Mouse (Mus musculus) gastrocnemius, postnatal 36 days (tissue): Measurements from ENCODE around the gene Def6. TPM values are rescaled to one million over a fixed set of nuclear protein-coding genes. Genes with fewer than 3 reads are reported as not detected.
"Not testable (repeated sequence)": the region's sequence is repeated elsewhere in the genome, so short reads cannot be mapped to it uniquely, and the experiment has no call there.

Experiments
- DNase-seq, 2 experiments: peaks; one replicate each; pipeline ENCODE4 v3.0.0; 2022
- intact Hi-C: fragments of 180-260 bp; cut with DNase I; formaldehyde crosslinking; loops from one replicate; pipeline ENCODE4 v1.15.1; 2025
- total RNA-seq, 2 experiments: library from RNA; stranded (reverse); gene quantifications; 2 replicates each; pipeline ENCODE4 v1.2.3; 2021

Gene Def6
- total RNA-seq, 2 experiments from 2014 or later, result 1.8 to 2.6 TPM

DNA sequence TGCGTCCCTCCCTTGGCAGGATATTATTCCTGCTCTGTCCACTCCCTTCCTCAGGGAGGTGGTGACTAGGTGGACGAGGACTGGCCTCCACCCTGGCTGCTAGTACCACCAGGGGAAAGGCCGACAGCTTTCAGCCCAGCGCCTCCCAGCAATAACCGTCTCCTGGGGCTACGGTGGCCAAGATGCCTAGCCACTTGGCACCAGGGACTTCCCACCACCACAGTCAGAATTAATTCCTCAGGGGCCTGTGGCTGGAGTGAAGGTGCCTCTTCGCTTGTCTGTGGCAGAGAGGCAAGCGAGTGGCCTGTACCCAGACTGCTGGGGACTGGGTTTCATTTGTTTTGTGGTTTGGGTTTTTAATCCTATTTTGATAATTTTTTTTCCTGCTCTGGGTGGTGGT is 2.1 kb upstream of the Def6 start:
- intact Hi-C loops, result loop anchor here (5.0 kb wide), 1 partner anchor 162 kb away; the partner anchor contains the start of gene Tulp1
- DNase-seq, result no peak

- intact Hi-C loops, result loop anchor here (5.0 kb wide), 1 partner anchor 160 kb away; the partner anchor contains the start of gene Tulp1
- DNase-seq, result no peak
Observed at GRCm38 (mm10) chr17:28207092-28207491, 486 bp upstream of the Def6 start.

GRCm38 (mm10) chr17:28208314-28208612 is 685 bp downstream of the Def6 start:
- intact Hi-C loops, result loop anchor here (5.0 kb wide), 1 partner anchor 159 kb away; the partner anchor contains the start of gene Tulp1
- DNase-seq, result no peak

DNA sequence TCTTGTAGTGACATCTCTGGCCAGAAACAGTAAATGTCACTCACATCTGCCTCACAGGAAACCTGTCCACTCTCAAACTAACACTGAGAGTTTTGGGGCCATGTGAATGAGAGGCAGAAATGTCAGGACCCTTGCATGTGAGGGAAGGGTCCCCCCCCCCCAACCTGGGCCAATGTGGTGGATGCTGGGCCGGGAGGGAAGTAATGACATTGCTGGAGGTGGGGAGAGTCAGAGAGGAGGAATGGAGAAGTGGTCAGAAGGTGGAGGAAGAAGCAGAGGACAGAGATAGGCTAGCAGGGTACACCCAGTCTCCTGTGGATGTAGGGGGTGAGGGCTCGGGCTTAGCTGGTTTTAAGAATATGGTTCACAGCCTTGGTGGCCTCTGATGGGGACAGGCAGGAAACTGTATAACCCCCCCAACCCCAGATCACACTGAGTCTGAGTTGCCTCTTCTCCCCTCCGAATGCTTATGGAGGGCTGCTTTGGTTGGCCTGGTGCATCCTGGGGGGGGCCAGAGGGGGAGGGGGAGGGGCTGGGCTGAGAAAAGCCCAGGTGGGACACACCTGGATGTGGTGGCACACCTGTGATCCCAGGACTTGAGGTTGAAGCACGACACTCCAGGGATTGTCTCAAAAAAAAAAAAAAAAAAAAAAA is 2.0 kb downstream of the Def6 start:
- intact Hi-C loops, result loop anchor here (5.0 kb wide), 1 partner anchor 158 kb away; the partner anchor contains the start of gene Tulp1
- DNase-seq, result no peak

DNA sequence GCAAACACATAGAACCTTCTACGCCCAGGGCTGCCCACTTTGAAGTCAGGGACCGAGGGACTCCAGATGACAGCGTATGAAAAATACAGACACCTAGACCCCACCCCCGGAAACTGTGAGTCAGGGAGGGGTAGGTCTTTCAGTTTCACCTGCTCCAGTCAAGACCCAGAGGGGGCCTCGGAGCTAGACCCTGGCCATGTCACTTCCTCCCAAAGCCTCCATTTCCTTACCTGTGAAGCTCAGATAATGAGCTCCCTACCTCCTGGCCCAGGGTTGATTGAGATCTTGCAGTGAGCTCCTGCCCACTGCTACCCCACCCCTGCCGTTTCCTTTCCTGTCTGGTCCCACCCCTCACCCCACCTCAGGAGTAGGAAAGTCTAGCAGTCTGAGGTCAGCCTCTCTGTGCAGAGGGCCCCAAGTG is 4.4 kb downstream of the Def6 start:
- no peak for DNase-seq
- intact Hi-C loops, result no loop called here

DNA sequence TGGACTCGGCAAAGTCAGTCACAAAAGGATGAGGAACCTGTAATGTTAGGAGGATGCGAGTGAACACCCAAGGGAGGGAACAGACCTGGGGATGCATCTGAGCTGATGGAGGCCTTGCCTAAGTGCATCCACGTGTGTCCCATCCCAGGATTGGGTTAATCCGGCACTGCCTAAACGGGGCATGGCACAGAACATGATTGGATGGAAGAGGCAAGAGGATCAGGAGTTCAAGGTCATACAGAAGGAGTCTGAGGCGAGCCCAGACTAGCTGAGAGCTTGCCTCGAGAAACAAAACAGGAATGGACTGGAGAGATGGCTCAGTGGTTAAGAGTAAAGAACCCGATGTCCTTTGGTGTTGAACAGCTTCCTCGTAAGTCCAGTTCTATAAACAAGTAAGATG is 4.8 kb downstream of the Def6 start:
- DNase-seq, result no peak
- intact Hi-C loops, result no loop called here

GRCm38 (mm10) chr17:28213236-28213635 is 5.7 kb downstream of the Def6 start:
- intact Hi-C loops, result no loop called here
- DNase-seq, result no peak

- intact Hi-C loops, result no loop called here
- no peak for DNase-seq
Observed at GRCm38 (mm10) chr17:28216791-28217190, 9.2 kb downstream of the Def6 start.

DNA sequence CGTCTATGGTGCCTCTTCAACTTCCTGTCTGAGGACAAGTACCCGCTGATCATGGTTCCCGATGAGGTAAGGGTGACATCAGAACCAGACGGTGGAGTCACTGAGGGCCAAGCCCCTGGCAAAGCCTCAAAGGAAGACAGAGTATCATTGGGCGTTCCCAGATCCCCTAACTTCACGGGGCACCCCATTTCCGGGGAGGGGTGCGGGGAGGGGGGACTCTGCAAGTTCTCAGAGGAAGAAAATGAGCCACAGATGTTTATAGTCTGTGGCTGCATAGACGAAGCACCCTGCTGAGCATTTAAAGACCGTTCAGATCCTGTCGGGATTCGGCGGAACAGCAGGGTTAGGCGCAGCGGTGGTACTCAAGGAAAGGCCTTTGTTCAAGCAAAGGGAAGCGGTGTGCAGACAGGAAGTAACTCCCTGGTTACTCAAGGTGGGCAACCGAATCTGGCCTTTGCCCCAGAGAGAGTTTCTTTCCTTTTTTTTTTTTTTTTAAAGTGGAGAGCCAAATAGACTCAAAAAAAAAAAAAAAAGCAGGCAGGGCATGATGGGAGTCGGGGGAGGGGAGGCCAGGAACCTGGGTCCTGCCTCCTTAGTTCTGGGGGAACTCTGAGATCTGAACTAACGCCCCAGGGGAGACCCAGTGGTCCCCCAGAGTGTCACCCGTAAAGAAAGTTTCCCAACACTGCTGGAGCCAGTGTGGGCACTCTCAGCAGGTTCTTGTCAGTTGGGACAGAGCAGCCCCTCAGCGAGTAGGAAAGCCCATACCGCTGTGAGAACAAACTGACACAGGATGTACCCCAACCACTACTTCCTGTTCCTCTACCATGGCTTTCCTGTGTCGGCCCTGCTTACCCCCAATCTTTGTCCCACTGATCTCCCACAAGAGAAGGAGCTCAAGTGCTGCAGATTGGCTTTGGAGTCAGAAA is 10.4 kb downstream of the Def6 start:
- peak in 1 of 2 experiments; percentile 7 for DNase-seq
- intact Hi-C loops, result no loop called here

DNA sequence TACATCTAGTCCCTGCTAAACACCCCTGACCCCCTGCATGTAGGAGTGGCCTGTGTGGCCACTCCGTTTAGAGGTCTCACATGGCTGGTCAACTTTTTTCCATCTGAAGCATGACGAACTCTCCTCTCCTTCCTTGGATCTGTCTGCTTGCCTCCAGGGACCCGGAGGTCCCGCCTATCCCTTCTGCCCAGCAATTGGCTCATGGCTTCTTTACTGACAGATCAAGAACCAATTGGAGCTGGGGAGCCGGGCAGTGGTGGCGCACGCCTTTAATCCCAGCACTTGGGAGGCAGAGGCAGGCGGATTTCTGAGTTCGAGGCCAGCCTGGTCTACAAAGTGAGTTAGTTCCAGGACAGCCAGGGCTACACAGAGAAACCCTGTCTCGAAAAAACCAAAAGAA is 14.9 kb downstream of the Def6 start:
- DNase-seq, intact Hi-C loops: not testable (repeated sequence)

DNA sequence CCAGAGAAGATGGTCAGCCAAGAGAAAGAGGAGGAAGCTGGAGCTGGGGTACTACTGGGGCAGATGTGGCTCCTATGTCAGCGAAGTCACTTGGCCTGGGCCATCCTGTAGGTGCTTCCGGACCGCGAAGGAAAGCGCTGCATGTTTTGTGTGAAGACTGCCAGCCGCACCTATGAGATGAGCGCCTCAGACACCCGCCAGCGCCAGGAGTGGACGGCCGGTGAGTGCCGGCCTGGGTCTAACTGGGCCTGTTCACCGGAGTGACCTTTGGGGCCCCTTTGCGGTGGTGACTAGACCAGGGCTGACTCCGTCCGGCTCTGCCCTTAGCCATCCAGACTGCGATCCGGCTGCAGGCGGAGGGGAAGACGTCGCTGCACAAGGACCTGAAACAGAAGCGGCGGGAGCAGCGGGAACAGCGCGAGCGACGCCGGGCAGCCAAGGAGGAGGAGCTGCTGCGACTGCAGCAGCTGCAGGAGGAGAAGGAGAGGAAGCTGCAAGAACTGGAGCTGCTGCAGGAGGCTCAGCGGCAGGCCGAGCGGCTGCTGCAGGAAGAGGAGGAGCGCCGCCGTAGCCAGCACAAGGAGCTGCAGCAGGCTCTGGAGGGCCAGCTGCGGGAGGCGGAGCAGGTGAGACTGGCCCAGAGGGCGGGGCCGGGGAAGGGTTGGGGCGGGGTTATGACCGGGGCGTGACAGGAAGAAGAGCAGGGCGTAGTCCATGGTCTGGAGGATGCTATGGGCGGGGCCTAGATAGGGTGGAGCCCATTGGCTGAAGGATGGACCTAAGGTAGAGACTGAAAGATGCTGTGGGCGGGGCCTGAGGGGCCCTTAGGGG is 16.2 kb downstream of the Def6 start:
- peak; percentile 87 to 92 for DNase-seq
- intact Hi-C loops, result no loop called here

DNA sequence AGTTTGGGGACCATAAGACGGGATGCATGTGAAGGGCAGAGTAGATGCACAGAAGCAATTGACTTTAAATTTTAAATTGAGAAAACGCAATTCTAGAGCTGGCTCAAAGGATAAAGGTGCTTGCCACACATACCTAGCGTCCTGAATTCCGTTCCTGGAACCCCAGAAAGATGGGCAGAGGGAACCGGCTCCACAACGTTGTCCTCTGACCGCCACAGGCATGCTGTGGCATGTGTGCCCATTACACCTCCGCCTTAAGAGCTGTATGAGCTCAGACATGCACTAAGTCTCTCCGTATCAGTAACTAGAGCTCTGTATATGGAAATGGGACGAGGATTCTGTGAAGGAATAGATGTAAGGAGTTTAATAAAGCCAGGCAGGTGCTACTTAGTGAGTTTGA is 17.0 kb downstream of the Def6 start:
- DNase-seq, result no peak
- intact Hi-C loops, result loop anchor here (5.0 kb wide), 1 partner anchor 143 kb away; the partner anchor contains the start of gene Tulp1

GRCm38 (mm10) chr17:28226014-28226413 is 18.4 kb downstream of the Def6 start:
- DNase-seq, result peak; percentile 82 to 88
- intact Hi-C loops, result loop anchor here (1.0 to 5.0 kb wide), 2 partner anchors 82 to 141 kb away; partner anchors contain the start of gene Tulp1

GRCm38 (mm10) chr17:28230486-28230885 is 22.9 kb downstream of the Def6 start:
- no peak for DNase-seq
- intact Hi-C loops, result no loop called here

GRCm38 (mm10) chr17:28231026-28231736 is 23.6 kb downstream of the Def6 start:
- intact Hi-C loops, result no loop called here
- DNase-seq, result no peak

DNA sequence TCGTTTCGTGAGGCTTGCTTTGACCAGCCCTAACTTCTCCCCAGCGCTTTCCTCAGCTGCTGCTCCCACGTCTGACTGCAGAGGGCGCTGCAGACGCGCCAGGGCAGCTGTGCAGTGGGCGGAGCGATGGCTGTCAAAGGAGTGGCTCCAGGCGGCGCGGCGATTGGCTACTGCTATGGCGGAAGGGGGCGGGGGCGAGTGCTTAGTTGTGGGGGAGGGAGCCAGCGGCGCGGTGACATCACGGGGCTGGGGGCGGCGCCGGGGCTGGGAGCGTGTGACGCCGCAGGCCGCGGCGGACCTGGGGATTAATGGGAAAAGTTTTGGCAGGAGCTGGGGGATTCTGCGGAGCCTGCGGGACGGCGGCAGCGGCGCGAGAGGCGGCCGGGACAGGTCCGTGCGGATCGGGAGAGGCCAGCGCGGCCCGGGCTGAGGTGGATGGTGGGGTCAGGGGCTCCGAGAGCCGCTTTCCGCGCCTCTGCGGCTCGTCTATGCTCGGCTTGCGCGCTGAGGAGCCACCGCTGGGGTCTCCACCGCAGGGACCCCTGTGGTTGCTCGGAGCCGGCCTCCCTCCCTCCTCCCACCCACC is 25.0 kb downstream of the Def6 start, which contains the start of gene Ppard:
Gene Ppard, plus strand, starts transcription at position 226 of the 586 bp plus-strand sequence.
- DNase-seq, result peak; percentile 97 to 99
- intact Hi-C loops, result no loop called here

- intact Hi-C loops, result no loop called here
- DNase-seq, result peak in 1 of 2 experiments; percentile 47
Observed at GRCm38 (mm10) chr17:28233091-28233731, 25.6 kb downstream of the Def6 start.

GRCm38 (mm10) chr17:28234641-28235040 is 27.1 kb downstream of the Def6 start:
- no peak for DNase-seq
- intact Hi-C loops, result no loop called here
